Mouse (Mus musculus): ENCODE results near the gene Ube2j1.
"Not testable (repeated sequence)": the region's sequence is repeated elsewhere in the genome, so short reads cannot be mapped to it uniquely, and the experiment has no call there.

The Ube2j1 gene

DNA sequence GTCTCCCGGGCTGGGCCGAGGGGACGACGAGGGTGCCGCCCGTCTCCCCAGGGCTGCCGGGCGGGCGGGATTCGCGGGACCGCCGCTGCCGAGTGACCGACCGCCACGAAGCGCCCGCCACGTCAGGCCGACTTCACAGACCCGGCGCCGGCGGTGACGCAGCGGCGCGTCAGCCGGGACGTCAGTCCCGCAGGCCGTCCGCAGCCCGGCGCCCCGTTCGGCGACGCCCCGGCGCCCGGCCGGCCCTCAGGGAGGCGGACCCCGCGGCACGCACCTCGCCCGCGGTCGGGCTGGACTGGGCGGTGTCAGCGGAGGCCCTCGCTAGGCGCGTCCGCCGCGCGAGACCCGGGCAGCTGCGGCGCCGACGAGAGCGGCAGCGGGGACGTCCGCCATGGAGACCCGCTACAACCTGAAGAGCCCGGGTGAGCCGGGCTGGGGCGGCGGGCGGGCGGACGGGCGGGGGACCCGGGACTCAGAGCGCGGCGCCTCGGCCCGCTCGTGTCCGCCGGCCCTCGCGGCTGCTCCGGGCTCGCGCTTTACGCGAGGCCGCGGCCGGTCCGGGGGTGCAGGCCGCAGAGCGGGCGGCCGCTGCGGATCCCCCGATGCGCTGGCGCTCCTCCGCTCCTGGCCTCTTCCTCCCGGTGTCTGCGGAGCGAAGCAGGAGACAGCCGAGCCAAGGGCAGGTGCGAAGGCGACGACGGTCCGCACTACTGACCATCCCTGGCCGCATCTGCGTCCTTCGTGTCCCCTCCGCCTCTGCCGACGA lies at the start of gene Ube2j1:
Gene Ube2j1 (plus strand): TSS at position 222 of the 766 bp plus-strand sequence.
- DNase-seq = peak; percentile 93

DNA sequence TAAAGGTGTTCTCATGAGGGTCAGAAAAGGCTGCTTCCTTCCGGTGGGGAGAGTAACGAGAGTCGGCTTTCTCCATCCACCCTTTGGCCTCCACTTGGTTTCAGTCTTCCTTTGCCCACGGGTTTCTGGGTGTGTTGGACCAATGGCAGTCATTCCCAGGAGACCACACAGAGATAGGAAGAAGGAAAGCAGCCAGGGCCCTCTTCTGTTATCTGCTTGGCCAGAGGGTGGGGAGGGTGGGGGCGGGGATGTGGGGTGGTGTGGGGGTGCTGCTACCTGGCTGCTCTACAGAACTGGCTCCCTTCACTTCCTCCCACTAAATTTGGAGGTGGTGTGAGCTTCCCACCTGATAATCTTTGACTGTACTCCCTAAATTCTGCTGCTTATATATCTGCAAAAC lies 49.6 kb upstream of the Ube2j1 start:
- no peak for DNase-seq

DNA sequence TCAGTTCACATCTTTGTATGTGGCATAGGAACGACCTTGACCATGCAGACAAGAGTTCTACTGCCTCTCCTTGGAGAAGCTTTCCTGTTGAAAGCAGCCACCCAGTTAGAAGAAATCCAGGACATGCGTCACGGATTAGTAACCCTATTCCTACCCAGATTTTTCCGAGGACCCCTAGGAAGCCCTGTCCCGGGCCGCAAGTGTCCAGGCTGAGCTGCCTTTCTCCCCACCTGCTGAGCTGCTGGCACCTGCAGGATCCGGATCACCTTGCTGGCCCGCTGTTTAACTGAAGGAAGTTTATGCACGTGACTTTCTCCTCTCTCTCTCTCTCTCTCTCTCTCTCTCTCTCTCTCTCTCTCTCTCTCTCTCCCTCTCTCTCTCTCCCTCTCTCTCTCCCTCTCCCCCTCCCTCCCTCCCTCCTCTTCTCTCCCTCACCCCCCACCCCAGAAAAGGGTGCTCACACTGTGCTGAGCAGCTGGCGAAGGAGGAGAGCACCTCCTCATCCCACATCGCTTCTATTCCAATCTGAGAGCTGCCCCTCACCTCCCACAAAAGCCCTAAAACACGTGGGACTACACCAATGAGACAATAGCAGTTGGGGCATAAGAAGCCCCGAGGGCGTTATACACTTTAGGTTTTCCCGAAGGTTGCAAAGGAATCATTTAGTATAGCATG lies 49.0 kb upstream of the Ube2j1 start:
- peak; percentile 34 for DNase-seq

DNA sequence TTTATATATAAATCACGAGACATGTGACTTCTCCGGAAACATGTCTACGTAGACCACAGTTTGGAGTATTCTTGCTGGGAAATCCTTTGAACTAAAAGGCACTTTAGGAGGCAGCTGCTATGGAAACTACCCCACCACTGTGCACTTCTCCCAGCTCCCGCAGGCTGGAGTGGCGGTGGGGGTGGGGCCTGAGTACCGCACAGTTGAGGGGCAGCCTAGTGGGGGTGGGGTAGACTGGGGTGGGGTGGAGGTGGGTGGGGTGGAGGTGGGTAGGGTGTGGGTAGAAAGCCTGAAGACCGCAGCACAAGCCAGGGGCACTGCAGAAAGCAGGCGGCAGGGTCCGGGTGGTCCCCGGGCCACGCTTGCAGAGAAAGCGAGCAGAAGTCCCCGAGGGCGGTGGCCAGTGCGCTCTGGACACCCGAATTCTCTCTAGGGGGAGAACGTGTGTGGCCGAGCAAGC lies 48.5 kb upstream of the Ube2j1 start, which contains the start of gene Rragd:
Gene Rragd (plus strand): TSS at position 322 of the 460 bp plus-strand sequence.
- DNase-seq = peak; percentile 69

DNA sequence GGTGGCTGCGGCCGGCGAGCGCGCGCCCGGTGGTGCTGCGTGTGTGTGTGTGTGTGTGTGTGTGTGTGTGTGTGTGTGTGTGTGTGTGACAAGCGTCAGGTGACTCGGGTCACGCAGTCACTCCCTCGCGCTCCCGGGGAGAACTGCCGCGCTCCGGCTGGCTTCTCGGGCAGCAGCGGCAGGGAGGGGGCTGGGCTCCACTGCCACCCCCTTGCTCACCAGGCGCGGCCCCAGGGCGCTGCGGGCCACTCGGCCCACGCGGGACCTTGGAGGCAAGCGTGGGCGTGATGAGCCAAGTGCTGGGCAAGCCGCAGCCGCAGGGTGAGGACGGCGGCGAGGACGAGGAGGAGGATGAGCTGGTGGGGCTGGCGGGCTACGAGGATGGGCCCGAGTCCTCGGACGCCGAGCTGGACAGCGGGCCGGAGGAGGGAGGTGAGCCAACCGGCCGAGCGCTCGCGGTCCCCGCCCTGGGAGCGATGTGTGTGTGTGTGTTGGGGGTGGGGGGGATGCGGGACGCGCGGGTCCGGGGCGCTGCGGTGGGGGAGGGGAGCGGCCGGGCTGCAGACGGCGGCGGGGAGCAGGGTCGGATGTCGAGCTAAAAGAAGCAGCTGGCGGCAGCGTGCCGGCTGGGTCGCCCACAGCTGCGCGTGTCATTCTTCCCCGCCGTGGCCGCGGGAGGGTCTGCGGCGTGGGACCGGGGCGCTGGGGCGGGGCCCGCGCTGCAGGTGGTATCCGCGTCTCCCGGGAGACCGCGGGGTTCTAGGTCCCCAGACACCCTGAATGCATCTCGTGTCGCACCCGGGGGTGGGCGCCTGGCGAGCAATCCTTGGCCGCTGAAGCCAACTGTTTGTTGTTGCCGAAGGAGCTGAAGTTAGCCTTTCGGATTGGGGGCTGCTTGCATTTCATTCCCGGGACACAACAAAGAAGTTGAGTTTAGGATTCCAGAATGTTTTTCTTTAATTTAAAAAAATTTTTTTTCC lies 47.8 kb upstream of the Ube2j1 start:
- DNase-seq = peak; percentile 80

DNA sequence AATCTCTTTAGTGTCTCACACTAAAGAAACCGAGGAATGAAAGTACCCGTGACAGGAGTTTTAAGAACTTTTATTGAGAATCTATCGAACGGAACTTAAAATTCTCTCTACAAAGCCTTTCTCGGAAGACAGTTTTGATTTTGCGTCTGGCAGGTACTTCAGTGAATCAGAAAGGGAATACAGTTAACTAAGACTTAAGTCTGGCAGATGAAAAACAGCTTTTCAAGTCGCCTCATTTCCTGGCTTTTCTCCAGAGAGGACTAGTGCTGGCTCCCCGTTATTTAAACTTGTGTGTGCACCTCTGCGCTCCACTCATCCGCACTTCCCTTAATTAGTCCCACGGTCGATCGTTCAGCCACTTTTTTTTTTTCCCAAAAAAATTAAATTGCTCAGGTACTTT lies 47.0 kb upstream of the Ube2j1 start:
- DNase-seq = peak; percentile 52

DNA sequence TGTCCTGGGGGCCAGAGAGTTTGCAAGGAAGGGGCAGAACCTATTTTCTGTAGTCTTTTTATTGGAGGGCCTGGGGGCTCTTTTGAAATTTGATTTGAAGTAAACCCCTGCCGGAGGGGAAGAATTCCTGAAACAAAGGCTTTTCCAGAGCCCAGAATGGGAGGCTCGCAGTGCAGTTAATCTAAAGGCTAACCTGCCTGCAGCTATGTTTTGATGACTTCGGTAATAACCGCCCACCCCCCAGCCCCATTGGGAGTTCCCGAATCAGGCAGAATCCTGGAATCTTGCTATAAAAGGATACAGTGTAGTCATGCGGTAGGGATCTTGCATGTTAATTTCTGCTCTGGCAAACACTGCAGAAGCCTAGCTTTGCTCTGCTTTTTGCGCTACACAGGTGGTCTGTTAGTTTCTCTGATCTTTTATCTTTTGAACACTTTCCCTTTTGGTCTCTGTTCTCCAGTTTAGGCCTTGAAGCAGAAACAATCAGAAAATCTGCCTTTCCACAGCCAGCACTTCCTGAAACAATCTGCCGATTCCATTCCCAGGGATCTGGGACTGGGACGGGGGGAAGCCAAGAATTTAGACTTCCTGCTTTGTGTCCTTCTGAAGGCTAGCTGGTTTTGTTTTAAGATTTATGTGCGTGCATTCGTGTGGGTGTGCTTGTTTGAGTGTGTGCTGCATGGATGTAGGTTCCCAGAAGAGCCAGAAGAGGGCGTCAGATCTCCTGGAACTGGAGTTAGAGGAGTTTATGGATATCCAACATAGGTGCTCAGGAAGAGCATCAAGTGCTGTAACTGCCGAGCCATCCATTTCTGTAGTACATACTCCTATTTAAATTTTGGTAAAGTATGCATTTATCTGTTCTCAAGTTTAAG lies 46.2 kb upstream of the Ube2j1 start:
- DNase-seq = peak; percentile 51

DNA sequence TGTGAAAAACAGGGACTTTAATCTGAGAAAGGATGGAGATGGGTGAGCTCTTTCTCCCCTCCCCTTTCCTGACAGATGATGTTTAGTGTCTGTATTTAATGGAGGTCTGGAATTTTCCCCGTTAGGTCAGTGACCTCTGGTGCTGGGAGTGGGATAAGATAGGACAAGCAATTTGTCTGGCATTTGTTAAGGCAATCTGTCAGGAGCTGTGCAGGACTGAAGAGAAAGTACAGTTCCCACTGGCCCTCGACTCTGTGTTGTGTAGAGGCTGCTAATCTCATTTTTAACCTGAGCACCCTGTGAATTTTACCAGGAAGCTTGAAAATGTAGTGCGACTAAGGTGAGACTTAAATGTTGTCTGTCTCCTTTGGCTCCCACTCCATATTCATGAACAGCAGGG lies 45.5 kb upstream of the Ube2j1 start:
- DNase-seq = peak; percentile 38

DNA sequence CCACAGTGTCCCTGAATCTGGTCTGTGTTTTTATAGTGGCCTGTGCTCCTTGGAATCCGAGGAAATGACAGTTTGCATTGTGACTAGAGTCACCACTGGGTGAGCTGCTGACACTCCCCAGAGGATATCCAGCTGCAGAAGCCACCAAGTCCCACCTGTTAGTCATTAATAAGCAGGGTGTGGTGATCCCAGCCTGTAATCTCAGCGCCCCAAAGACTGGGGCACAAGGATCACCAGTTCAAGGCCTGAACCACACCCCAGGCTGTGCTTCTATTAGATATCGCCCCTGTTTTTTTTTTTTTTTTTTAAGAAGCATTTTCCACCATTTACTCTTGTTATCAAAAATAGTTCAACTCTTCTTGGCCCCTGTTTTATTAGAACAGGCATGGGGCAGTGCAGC lies 44.2 kb upstream of the Ube2j1 start:
- DNase-seq = no peak

DNA sequence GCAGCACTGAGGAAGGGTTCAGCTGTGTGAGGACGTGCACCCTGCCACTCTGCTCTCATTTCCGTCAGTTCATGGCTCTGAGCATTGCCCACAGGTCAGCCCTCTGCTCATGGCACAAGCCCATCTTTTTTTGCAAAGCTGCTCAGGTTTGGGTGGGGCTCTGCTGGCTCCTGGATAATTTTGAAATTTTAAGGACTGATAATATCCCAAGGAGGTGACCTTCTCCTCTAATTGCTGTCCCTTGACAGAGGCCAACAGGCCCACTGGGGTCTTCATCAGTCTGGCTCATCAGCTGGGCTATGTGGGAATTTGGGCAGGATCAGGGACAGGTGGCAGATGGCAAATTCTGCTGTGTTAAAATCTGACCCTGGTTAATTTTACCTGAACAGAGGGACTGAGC lies 41.9 kb upstream of the Ube2j1 start:
- no peak for DNase-seq

DNA sequence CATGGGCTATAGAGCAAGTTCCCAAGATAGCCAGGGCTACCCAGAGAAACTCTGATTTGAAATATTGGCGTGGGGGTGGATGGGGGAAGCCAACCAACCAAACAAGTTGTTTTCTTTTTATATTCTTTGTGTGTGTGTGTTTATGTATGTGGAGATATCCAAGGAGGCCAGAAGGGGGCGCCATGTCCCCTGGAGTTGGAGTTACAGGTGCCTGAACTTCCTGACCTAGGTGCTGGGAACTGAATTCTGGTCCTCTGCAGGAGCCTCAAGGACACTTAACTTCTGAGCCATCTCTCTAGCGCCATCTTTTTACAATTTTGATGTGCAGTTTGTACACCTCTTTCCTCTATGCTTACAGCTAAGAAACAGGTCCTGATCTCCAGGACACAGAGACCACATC lies 37.0 kb upstream of the Ube2j1 start:
- DNase-seq = no peak

DNA sequence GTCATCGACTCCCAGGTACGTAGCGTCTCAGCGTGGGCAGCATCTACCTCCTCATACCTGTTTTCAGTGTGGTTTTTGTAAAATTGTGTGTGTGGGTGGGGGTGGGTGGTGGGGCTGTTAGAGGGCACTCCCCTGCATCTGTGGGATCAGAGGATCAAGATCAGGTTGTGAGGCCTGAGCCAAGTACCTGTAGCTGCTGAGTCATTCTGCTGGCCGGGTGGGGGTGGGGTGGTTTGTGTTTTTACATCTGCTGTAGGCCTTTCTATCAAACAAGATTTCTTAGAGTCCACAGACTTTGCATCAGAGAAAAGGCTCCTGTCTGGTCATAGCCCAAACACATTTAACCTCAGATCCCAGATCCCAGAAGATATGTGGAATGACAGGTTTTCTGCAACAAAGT lies 35.1 kb upstream of the Ube2j1 start:
- no peak for DNase-seq

DNA sequence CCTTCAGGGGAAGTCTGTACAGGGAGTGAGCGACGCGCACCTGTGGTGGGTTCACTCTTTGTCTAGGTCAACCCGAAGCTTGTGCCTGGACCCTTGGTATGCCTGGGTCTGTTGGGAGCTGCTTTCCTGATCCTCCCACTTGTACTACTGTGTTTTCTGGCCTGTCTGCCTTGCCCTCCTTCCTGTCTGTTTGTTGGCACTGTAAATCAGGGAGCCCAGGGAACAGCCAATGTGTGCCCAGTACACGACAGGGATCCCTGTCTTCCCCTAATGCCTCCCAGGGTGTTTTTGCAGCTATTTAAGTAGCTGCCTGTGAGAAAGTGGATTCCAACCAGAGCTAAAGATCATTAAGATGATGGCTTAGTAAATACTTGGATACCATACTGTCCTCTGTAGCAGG lies 33.6 kb upstream of the Ube2j1 start:
- DNase-seq = no peak

DNA sequence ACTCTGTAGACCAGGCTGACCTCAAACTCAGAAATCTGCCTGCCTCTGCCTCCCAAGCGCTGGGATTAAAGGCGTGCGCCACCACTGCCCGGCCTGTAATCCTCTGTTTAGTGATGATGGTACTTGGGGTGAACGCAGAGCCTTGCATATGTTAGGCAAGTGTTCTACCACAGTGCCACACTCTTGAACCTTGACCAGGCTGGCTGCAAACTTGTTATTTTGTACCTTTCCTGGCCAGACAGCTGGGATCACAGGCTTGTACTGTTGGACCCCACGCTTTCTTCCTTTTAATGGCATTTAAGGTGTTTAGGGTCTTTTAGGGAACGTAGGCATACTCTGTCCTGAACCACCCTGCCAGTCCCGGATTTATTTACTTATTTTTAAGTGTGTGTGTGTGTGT lies 32.2 kb upstream of the Ube2j1 start:
- no peak for DNase-seq

DNA sequence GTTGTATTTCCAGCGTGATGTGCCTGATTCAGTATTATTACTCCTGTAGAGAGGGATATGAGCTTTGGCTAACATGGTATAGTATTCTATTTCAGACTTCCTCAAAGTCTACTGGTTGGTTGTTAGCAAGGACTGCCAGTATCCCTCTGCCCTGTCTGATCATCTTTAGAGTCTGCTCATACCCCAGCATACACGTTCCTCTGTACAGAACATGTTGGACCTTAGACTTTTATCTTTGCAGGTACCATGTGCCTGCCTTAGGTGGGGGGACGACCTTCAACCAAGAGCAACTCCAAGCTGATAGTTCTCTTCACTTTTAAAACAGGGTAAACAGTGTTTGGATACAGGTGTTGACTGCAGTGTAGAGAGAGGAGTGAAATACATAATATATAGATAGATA lies 29.1 kb upstream of the Ube2j1 start:
- no peak for DNase-seq

DNA sequence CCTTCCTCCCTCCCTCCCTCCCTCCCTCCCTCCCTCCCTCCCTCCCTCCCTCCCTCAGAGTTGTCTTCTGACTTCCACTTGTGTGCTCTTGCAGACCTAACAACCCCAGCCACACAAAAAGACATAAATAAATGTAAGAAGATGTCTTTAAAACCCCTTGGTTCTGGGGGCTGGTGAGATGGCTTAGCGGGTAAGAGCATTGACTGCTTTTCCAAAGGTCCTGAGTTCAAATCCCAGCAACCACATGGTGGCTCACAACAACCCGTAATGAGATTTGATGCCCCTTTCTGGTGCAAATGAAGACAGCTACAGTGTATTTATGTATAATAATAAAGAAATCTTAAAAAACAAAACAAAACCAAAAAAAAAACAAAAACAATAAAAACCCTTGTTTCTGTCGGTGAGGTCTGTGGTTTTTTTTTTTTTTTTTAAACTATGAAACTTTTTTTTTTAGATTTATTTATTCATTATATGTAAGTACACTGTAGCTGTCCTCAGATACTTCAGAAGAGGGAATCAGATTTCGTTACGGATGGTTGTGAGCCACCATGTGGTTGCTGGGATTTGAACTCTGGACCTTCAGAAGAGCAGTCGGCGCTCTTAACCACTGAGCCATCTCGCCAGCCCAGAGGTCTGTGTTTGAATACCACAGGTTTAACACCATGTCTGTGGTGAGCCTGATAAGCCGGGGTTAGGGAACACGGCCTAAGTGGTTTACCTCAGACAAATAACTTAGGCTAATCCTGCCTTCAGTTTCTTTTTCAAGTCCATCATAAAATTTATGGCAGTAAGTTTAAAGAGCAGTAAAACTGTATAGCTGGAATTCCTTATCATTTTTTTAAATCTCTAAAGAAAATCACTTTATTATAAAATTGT lies 25.4 kb upstream of the Ube2j1 start:
- not testable (repeated sequence) for DNase-seq

DNA sequence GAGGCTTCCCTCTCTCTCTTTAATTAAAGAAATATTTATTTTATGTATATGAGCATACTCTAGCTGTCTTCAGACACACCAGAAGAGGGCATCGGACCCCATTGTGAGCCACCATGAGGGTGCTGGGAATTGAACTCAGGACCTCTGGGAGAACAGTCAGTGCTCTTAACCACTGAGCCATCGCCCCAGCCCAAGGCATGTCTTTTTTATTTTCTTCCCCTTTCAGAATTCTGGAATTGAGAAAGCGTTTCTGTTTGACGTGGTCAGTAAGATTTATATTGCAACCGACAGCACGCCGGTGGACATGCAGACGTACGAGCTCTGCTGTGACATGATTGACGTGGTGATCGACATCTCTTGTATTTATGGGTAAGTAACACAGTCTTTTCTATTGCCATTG lies 24.4 kb upstream of the Ube2j1 start:
- no peak for DNase-seq

DNA sequence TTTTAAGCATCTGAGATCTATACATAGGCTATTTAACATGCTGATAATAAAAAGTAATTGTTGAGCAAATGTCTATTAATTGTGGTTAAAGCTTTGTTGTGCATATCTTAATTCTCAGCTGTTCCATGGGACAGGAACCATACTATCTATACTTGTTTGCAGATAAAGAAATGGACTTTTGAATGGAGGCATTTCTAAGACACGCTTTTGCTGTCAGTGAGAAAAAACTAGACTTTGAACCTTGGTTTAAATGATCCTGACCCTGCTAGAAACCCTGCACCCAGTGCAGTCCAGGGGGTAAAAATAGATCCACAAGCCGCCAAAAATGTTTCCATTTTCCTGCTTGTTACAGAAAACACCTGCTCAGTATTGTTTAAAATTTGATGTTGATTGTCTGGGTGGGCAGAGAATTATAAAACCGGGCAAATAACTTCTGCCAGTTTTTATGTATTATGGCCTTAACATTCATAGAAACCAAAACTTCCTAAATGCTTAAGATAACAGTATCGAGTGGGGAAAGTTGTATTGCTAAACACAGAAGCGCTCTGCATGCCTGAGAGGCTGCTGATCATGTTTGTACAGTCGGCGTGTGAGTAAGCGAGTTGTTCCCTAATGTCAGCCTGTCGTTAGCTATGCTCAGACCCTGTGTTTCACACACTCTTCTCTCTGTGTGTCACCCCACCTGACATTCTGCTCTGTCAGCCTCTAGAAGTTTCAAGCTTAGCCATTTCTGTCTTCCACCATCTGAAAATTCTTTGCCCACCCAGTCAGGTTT lies 23.6 kb upstream of the Ube2j1 start:
- no peak for DNase-seq

DNA sequence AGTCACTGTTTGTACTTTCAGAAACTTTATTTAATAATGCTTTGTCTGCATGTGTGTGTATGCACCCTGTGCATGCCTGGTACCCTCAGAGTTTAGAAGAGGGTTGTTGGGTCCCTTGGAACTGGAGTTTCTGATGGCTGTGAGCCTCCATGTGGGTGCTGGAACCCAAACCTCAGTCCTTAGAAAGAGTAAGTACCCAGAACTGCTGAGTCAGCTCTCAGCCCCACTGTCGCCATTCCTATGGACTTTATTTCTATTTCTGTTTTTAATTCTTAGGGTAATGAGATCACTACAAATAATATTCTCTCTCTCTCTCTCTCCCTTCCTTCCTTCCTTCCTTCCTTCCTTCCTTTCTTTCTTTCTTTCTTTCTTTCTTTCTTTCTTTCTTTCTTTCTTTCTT lies 21.1 kb upstream of the Ube2j1 start:
- no peak for DNase-seq

DNA sequence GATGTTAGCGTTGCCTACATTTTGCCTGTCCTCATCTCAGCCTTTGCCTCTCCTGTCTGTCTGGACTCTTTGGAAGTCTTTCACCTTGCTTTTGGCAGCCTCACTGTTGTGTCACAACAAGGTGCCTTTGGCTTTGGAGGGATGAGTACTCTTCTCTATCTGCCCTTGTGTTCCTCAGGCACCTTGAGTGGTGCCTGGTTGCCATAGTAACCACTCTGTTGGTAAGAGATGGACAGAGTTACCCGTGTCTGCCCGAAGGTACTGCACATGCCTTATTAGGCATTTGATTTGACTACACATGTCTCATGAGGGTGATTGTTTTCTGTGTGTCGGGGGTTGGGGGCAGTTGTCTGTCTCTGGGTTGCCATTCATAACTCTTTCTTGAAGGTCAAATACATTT lies 18.7 kb upstream of the Ube2j1 start:
- DNase-seq = no peak
